Mouse (Mus musculus): ENCODE measurements around the gene Itprid2. TPM values are rescaled to one million over a fixed set of nuclear protein-coding genes. Genes with fewer than 3 reads are reported as not detected.

Itprid2 gene
- total and polyA plus RNA-seq, 2 experiments from 2014 or later: 5.9 to 11.6 TPM

DNA sequence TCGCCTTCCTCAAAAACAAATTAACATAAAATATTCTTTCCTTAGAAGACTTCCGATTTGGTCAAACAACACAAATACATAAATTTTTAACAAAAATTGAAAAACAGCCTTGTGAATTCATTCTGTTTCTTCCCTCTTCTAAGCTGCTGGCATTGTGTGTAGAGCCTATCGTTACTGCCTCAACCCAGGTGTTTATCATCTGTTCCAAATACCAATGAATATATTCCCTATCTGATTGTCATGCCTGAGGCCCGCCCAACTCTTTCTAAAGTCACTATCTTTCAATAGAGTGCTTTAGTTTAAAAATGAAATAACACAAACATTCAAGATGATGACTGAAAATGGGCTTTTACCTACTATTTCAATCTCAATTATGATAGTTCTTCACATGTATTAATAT is 11.9 kb upstream of the Itprid2 start:
- no peak for DNase-seq (ENCODE audit: low spot score)
- Histone ChIP-seq H3K4me3 (ENCODE audit: low read length) (no peak overlapping the region), H3K4me1 (ENCODE audit: insufficient read depth, low read length) (no peaks in the 10 kb centered on the region), H3K27me3 (ENCODE audit: insufficient read depth, low read length) (no peaks in the 10 kb centered on the region), H3K4me2 (ENCODE audit: low read depth, low read length) (no peak overlapping the region), H3K9ac (replicated peaks; ENCODE audit: low read length) (no peak overlapping the region), H3K27ac (no peak overlapping the region), H3K36me3 (ENCODE audit: insufficient read depth, low read length) (no peaks in the 10 kb centered on the region), H3K9me3 (ENCODE audit: low read length) (no peaks in the 10 kb centered on the region)
- no peak for ATAC-seq
- 89% methylated on average over 4 of the region's 4 CpGs for WGBS
- TF ChIP-seq CTCF (IDR thresholded peaks at IDR 0.05; ENCODE audit: low read depth): no peak

DNA sequence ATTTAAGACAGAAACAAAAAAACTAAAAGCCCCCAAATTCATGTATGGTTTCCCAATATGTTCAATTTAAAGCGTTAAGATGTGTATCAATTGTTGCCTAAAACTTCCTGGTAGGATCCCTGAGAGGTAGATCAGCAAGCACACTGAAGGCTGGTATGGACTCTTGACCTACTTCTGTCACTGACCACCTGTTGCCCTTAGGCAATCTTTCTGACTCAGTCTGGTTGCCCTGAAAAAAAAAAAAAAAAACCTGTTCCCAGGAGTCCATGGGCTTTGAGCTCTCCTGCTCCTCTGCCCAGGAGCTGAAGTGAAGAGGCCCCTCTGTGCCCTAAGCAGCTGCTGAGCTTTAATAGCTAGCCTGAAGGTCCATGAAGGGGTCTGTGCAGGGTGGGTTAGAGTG is 7.5 kb upstream of the Itprid2 start:
- H3K9me3 ChIP-seq (ENCODE audit: low read length): no peaks in the 10 kb centered on the region
- no peaks in the 10 kb centered on the region for H3K27me3 ChIP-seq (ENCODE audit: insufficient read depth, low read length)
- H3K4me2 ChIP-seq (ENCODE audit: low read depth, low read length): no peak overlapping the region
- no peaks in the 10 kb centered on the region for H3K4me1 ChIP-seq (ENCODE audit: insufficient read depth, low read length)
- no peak overlapping the region for H3K4me3 ChIP-seq (ENCODE audit: low read length)
- H3K27ac ChIP-seq: no peak overlapping the region
- no peaks in the 10 kb centered on the region for H3K36me3 ChIP-seq (ENCODE audit: insufficient read depth, low read length)
- 81% methylated on average over 1 of the region's 1 CpGs for whole genome bisulfite sequencing
- DNase-seq (ENCODE audit: low spot score): no peak
- H3K9ac ChIP-seq (replicated peaks; ENCODE audit: low read length): no peak overlapping the region
- ATAC-seq: no peak
- TF ChIP-seq CTCF (IDR thresholded peaks at IDR 0.05; ENCODE audit: low read depth): no peak

DNA sequence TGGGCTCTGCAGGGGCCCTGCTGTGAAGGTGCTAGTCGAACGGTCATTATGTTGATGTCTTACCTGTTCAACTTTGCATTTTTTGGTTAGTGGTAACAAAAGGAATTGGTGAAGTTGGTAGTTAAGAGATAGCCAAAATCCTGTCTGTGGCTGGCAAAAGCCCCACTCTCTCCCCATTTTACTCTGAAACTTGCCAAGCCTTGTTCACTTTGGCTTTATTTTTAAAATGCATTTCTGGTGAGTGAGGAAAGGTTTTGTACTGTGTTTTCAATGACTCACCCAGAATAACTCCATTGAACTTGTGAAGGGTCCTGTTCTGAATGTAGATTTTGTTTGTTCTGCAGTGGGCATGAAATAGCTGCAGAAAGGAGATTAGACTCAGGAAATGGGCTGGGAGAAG is 4.9 kb upstream of the Itprid2 start:
- H3K27ac ChIP-seq: no peak overlapping the region
- no peak overlapping the region for H3K4me3 ChIP-seq (ENCODE audit: low read length)
- WGBS: 62% methylated on average over 2 of the region's 2 CpGs
- no peaks in the 10 kb centered on the region for H3K27me3 ChIP-seq (ENCODE audit: insufficient read depth, low read length)
- no peaks in the 10 kb centered on the region for H3K4me1 ChIP-seq (ENCODE audit: insufficient read depth, low read length)
- DNase-seq (ENCODE audit: low spot score) (no peak), ATAC-seq (no peak)
- no peaks in the 10 kb centered on the region for H3K36me3 ChIP-seq (ENCODE audit: insufficient read depth, low read length)
- no peak overlapping the region for H3K4me2 ChIP-seq (ENCODE audit: low read depth, low read length)
- TF ChIP-seq CTCF (IDR thresholded peaks at IDR 0.05; ENCODE audit: low read depth): no peak
- no peaks in the 10 kb centered on the region for H3K9me3 ChIP-seq (ENCODE audit: low read length)
- no peak overlapping the region for H3K9ac ChIP-seq (replicated peaks; ENCODE audit: low read length)

DNA sequence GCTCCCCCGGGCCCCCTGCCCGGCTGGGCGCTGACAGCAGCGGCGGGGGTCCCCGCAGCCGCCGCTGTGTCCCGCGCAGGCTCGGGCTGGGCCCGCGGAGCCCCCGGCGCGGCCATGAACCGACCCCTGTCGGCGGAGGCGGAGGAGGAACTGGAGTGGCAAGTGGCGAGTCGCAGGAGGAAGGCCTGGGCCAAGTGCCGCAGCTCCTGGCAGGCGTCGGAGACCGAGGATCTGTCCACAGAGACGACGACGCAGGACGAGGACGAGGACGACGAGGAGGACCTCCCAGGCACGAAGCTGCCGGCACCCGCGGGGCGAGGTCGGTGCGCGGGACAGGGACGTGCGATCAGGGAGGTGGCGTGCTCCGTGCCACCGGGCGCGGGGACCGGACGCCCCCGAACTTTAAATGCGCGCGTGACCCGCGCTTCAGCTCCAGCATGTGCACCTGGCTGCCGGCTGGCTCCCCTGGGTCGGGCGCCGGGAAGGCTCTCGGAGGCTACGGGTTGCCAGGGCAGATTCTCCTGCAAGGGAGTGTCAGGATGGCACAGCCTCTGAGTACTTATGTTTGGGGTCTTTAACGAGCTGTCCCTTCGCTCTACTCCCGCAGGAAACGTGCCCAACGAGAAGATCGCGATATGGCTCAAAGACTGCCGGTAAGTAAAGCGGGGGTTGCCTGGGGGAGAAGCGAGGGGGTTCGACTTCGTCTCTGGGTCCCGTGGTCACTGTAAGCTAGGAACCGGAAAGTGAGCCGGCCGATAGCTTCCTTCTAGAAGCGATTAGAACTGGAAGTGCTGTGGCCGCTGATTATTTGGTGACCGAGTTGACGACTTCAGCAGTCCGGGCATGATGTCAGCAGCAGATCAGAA is 507 bp downstream of the Itprid2 start:
- WGBS: under 1% methylated on average over 70 of the region's 83 CpGs
- peak; percentile 73 for DNase-seq (ENCODE audit: low spot score)
- H3K9me3 ChIP-seq (ENCODE audit: low read length): no peaks in the 10 kb centered on the region
- no peak for TF ChIP-seq CTCF (IDR thresholded peaks at IDR 0.05; ENCODE audit: low read depth)
- ATAC-seq: peak; percentile 88
- peak overlapping the region; percentile 85 for H3K27ac ChIP-seq
- peak overlapping the region; percentile 72 for H3K4me3 ChIP-seq (ENCODE audit: low read length)
- H3K4me2 ChIP-seq (ENCODE audit: low read depth, low read length): peak overlapping the region; percentile 79
- H3K27me3 ChIP-seq (ENCODE audit: insufficient read depth, low read length): no peaks in the 10 kb centered on the region
- H3K4me1 ChIP-seq (ENCODE audit: insufficient read depth, low read length): no peaks in the 10 kb centered on the region; the same call in 1 of the 2 replicates
- peak overlapping the region; percentile 67 for H3K9ac ChIP-seq (replicated peaks; ENCODE audit: low read length)
- H3K36me3 ChIP-seq (ENCODE audit: insufficient read depth, low read length): no peaks in the 10 kb centered on the region; the same call in 1 of the 2 replicates

DNA sequence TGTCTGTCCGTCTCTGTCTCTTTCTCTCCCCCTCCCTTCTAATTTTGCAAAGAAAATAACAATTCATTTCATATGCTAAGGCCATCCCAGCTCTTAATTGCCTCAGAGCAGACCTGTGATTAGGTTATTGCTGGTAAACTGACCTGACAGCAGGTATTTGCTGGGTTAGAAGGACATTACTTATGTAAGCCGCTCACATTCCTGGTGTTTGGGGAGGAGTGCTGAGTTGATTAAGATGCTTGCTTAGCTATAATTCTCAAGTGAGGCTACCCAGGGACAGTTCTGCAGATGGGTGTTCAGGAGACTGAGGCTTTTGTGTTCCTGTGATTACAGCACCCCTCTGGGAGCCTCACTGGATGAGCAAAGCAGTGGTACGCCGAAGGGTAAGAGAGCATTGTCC is 3.8 kb downstream of the Itprid2 start:
- no peak for TF ChIP-seq CTCF (IDR thresholded peaks at IDR 0.05; ENCODE audit: low read depth)
- DNase-seq (ENCODE audit: low spot score) (no peak), ATAC-seq (no peak)
- H3K9me3 ChIP-seq (ENCODE audit: low read length): no peaks in the 10 kb centered on the region
- peaks cover 9% of the 10 kb centered on the region; the same call in 1 of the 2 replicates for H3K36me3 ChIP-seq (ENCODE audit: insufficient read depth, low read length)
- no peak overlapping the region for H3K27ac ChIP-seq
- no peaks in the 10 kb centered on the region; the same call in 1 of the 2 replicates for H3K4me1 ChIP-seq (ENCODE audit: insufficient read depth, low read length)
- 59% methylated on average over 4 of the region's 4 CpGs for WGBS
- H3K4me2 ChIP-seq (ENCODE audit: low read depth, low read length): peak overlapping the region; percentile 47
- H3K9ac ChIP-seq (replicated peaks; ENCODE audit: low read length): no peak overlapping the region
- H3K27me3 ChIP-seq (ENCODE audit: insufficient read depth, low read length): no peaks in the 10 kb centered on the region
- peak overlapping the region; percentile 8 for H3K4me3 ChIP-seq (ENCODE audit: low read length)

DNA sequence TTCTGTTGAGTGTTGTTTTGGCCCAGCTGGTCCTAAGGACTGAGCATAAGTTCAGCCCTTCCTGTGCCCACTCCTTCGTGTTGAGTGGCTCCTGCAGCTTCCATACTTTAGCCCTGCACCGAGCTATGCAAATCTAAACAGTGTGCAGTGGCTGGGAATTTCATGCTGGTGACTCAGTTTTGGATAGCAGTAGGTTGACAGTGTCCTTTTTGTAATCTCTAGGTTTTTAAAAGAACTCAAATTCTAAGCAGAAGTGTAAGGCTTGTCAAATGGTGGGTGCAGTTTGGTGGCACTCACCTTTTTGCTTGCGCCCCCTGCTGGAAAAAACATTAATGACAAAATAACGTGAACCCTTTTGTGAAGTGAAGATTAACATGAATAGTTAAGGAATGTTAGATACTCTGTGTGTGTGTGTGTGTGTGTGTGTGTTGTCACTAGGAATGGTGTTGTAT is 11.1 kb downstream of the Itprid2 start:
- H3K9me3 ChIP-seq (ENCODE audit: low read length): no peaks in the 10 kb centered on the region
- WGBS: 51% methylated on average over 4 of the region's 4 CpGs
- H3K4me1 ChIP-seq (ENCODE audit: insufficient read depth, low read length): no peaks in the 10 kb centered on the region
- H3K4me3 ChIP-seq (ENCODE audit: low read length): no peak overlapping the region
- no peak overlapping the region for H3K4me2 ChIP-seq (ENCODE audit: low read depth, low read length)
- peaks cover 20% of the 10 kb centered on the region; the same call in 1 of the 2 replicates for H3K36me3 ChIP-seq (ENCODE audit: insufficient read depth, low read length)
- ATAC-seq (peak; percentile 47; the same call in 1 of the 2 replicates), DNase-seq (ENCODE audit: low spot score) (peak; percentile 75)
- peak; percentile 77 for TF ChIP-seq CTCF (IDR thresholded peaks at IDR 0.05; ENCODE audit: low read depth)
- no peak overlapping the region for H3K9ac ChIP-seq (replicated peaks; ENCODE audit: low read length)
- H3K27me3 ChIP-seq (ENCODE audit: insufficient read depth, low read length): no peaks in the 10 kb centered on the region
- no peak overlapping the region for H3K27ac ChIP-seq

DNA sequence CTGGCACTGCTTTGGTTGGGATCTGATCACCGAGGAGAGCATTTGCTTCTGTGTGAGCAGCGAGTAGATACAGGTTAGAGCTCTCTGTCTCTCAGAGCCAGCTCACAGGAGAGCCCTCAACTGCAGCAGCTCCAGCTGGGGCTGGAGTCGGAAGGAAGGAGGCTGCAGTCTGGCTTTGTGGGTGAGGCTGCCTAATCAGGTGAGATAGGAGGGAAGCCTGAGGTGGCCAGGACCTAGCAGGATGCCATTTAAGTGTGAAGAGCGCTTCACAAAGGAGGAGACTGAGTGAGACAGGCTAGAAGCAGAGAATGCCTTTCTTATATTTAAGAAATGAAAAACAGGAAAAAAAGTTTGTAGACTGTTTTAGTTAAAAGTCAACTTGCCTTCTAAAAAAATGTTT is 11.9 kb downstream of the Itprid2 start:
- ATAC-seq (no peak), DNase-seq (ENCODE audit: low spot score) (no peak)
- 56% methylated on average over 4 of the region's 4 CpGs for WGBS
- Histone ChIP-seq H3K4me3 (ENCODE audit: low read length) (no peak overlapping the region), H3K9ac (replicated peaks; ENCODE audit: low read length) (no peak overlapping the region), H3K4me1 (ENCODE audit: insufficient read depth, low read length) (no peaks in the 10 kb centered on the region), H3K36me3 (ENCODE audit: insufficient read depth, low read length) (peaks cover 19% of the 10 kb centered on the region; the same call in 1 of the 2 replicates), H3K4me2 (ENCODE audit: low read depth, low read length) (no peak overlapping the region), H3K27me3 (ENCODE audit: insufficient read depth, low read length) (no peaks in the 10 kb centered on the region), H3K9me3 (ENCODE audit: low read length) (no peaks in the 10 kb centered on the region), H3K27ac (no peak overlapping the region)
- TF ChIP-seq CTCF (IDR thresholded peaks at IDR 0.05; ENCODE audit: low read depth): no peak
